Mouse (Mus musculus) heart, adult 2 months (tissue): ENCODE measurements around the gene Mdfi.

Experiments used
- CTCF ChIP-seq: fragments of 200-600 bp; IDR thresholded peaks from 2 replicates; pipeline ENCODE4 v1.8.1; 2022; ENCODE audit warnings: antibody characterized with exemption, mild to moderate bottlenecking, moderate library complexity
- POLR2A ChIP-seq: fragments of 200-500 bp; IDR thresholded peaks from 2 replicates; pipeline ENCODE4 v1.6.1; 2011; ENCODE audit warnings: mild to moderate bottlenecking, low read depth, low read length, control low read depth; ENCODE audit not compliant: insufficient read depth

GRCm38 (mm10) chr17:47767081-47767455, 67.4 kb downstream of the Mdfi start:
- TF ChIP-seq POLR2A (no peak), CTCF (no peak)
